8 mouse cellular contexts compared by ENCODE assay signal in genomic region chrX:153237304-153237919, GRCm38 (mm10). TPM values are rescaled to one million over a fixed set of nuclear protein-coding genes. Genes with fewer than 3 reads are reported as not detected.
DNase-seq lines count a peak whose midpoint lies in the region; ATAC-seq lines count a peak whose summit lies in the region.

Gene Klf8 (plus strand): TSS chrX:153237466.

- peak within 1 kb of the TSS; percentile 70 for H3K9ac ChIP-seq in heart, embryonic 13.5 days
- H3K9ac ChIP-seq in stomach, embryonic 16.5 days (ENCODE audit: low read length) = peak within 1 kb of the TSS; percentile 54

- H3K27ac ChIP-seq in heart, embryonic 13.5 days (replicated peaks) = no peak within 1 kb of the TSS
- H3K27ac ChIP-seq in macrophage = no peak within 1 kb of the TSS
- no peak within 1 kb of the TSS for H3K27ac ChIP-seq in stomach, embryonic 16.5 days (ENCODE audit: low read length)

- intact Hi-C loops in gastrocnemius, postnatal 36 days (cut with DNase I) = no loop called here

- ATAC-seq in heart, embryonic 13.5 days (ENCODE audit: extremely low read depth, insufficient number of reproducible peaks, low FRiP score, low TSS enrichment) = no peak
- no peak for ATAC-seq in stomach, embryonic 16.5 days (ENCODE audit: insufficient read depth, low FRiP score)

- DNase-seq in ovary, adult 18-20 months (ENCODE audit: low spot score) = peak; percentile 10
- no peak for DNase-seq in ovary, postnatal 10 days (ENCODE audit: low spot score)
- DNase-seq in cerebellum, postnatal 10 days = peak; percentile 49 to 52
- DNase-seq in layer of hippocampus, postnatal 10 days (ENCODE audit: low spot score in 2 of 2) = peak in 1 of 2 experiments; percentile 25
- DNase-seq in gastrocnemius, postnatal 36 days = no peak

- H3K9me3 ChIP-seq in heart, embryonic 13.5 days = no peaks in the 10 kb centered on the region
- H3K9me3 ChIP-seq in stomach, embryonic 16.5 days (replicated peaks; ENCODE audit: control insufficient read depth, low read length) = no peaks in the 10 kb centered on the region

- H3K36me3 ChIP-seq in heart, embryonic 13.5 days = no peaks in the 10 kb centered on the region
- H3K36me3 ChIP-seq in macrophage (ENCODE audit: inconsistent target) = no peaks in the 10 kb centered on the region
- no peaks in the 10 kb centered on the region for H3K36me3 ChIP-seq in stomach, embryonic 16.5 days (ENCODE audit: control insufficient read depth, insufficient read depth, low read length)

- H3K4me3 ChIP-seq in heart, embryonic 13.5 days = peak within 1 kb of the TSS; percentile 64
- peak within 1 kb of the TSS; percentile 48 for H3K4me3 ChIP-seq in macrophage (ENCODE audit: inconsistent target)
- peak within 1 kb of the TSS; percentile 54 for H3K4me3 ChIP-seq in stomach, embryonic 16.5 days (replicated peaks; ENCODE audit: low read length)

- no peaks in the 10 kb centered on the region for H3K4me1 ChIP-seq in heart, embryonic 13.5 days
- H3K4me1 ChIP-seq in stomach, embryonic 16.5 days (ENCODE audit: control insufficient read depth, insufficient read depth, low read length) = no peaks in the 10 kb centered on the region

- WGBS in heart, embryonic 13.5 days = 24% methylated on average over 16 of the region's 17 CpGs
- 36% methylated on average over 16 of the region's 17 CpGs for WGBS in macrophage (ENCODE audit: missing documents)
- 22% methylated on average over 17 of the region's 17 CpGs for WGBS in stomach, embryonic 16.5 days

- H3K4me2 ChIP-seq in heart, embryonic 13.5 days = peak within 1 kb of the TSS; percentile 75
- peak within 1 kb of the TSS; percentile 67 for H3K4me2 ChIP-seq in stomach, embryonic 16.5 days (ENCODE audit: low read depth, low read length)

- no peaks in the 10 kb centered on the region for H3K79me2 ChIP-seq in macrophage (ENCODE audit: inconsistent target)

- no peaks in the 10 kb centered on the region for H3K27me3 ChIP-seq in heart, embryonic 13.5 days (replicated peaks)
- H3K27me3 ChIP-seq in stomach, embryonic 16.5 days (ENCODE audit: control insufficient read depth, insufficient read depth, low read length) = no peaks in the 10 kb centered on the region; the same call in 1 of the 2 replicates

RNA-seq across cellular contexts. Expression of gene Klf8, which starts in this region (rescaled TPM):
- polyA plus RNA-seq in heart, embryonic 13.5 days (2015; fragmentation: Nextera tagmentation; extraction: Ambion mirVana) = 0.90 and 0.94 TPM in 2 replicates
- 10 to 100 TPM; 10.3 to 11.0 TPM for total RNA-seq in layer of hippocampus, postnatal 10 days (2021)
- total RNA-seq in macrophage (2018; cell fraction: chromatin; rRNA removed) = 10 to 100 TPM in 1 of 26 experiments, 1 to 10 TPM in 23, under 1 TPM in 2; 0.94 to 10.1 (median 1.6) TPM
- total RNA-seq in macrophage (2018; cell fraction: cytosol; rRNA removed) = 1 to 10 TPM in 23 of 26 experiments, under 1 TPM in 3; 0.74 to 5.3 (median 1.6) TPM
- 10 to 100 TPM in 1 of 26 experiments, 1 to 10 TPM in 25; 1.2 to 15.5 (median 2.0) TPM for total RNA-seq in macrophage (2018; cell fraction: nucleus; rRNA removed)
- polyA plus RNA-seq in macrophage (2018) = 0.36 to 0.67 TPM (median 0.53 TPM) in 3 replicates
- 1.1 and 1.2 TPM in 2 replicates for polyA plus RNA-seq in stomach, embryonic 16.5 days (2015; fragmentation: Nextera tagmentation; extraction: Ambion mirVana)
- total RNA-seq in gastrocnemius, postnatal 36 days (2021) = under 1 TPM; 0.15 to 0.28 TPM

Comparison
In these comparisons a context has a peak if more than half of its experiments do, and no peak if none do; other contexts are left out.
1. RNA of gene Klf8 (total RNA-seq): 10.3 to 11.0 TPM in layer of hippocampus, postnatal 10 days; 0.15 to 0.28 TPM in gastrocnemius, postnatal 36 days; every median in the first group is over 4 times any median in the second.
2. DNase-seq: peak in ovary, adult 18-20 months (single experiment) and cerebellum, postnatal 10 days (2 of 2); none in ovary, postnatal 10 days (single experiment) and gastrocnemius, postnatal 36 days (0 of 2).
3. Peak in every context shown above with its lines, with median percentiles within 50 percentile points of each other: H3K4me3 ChIP-seq.